Mouse (Mus musculus) liver, adult 2 months (tissue): ENCODE results near the gene Rgs8.

Source experiments
- CTCF ChIP-seq: fragments of 200-500 bp; IDR thresholded peaks from 2 replicates; pipeline ENCODE4 v1.5.1; 2011; ENCODE audit warnings: low read depth, low read length, control low read depth
- POLR2A ChIP-seq: fragments of 200-500 bp; IDR thresholded peaks from 2 replicates; pipeline ENCODE4 v1.6.1; 2011; ENCODE audit warnings: low read length, control low read depth; ENCODE audit not compliant: insufficient read depth; ENCODE audit errors: extremely low read depth

GRCm38 (mm10) chr1:153736096-153736495 is 83.3 kb downstream of the Rgs8 start:
- TF ChIP-seq POLR2A (no peak), CTCF (no peak)
